Mouse (Mus musculus) ES-CJ7 (cell line): ENCODE results near the gene Palm.

ENCODE experiments used
- DNase-seq: peaks from one replicate; pipeline ENCODE4 v3.0.0; 2011; ENCODE audit warnings: low read depth, low spot score

The Palm gene

GRCm38 (mm10) chr10:79854801-79855541 lies 61.6 kb downstream of the Palm start:
- peak; percentile 82 for DNase-seq

GRCm38 (mm10) chr10:79855558-79856184 lies 62.3 kb downstream of the Palm start:
- peak; percentile 62 for DNase-seq

GRCm38 (mm10) chr10:79856280-79856679 lies 62.9 kb downstream of the Palm start:
- no peak for DNase-seq

GRCm38 (mm10) chr10:79856704-79857451 lies 63.5 kb downstream of the Palm start:
- DNase-seq, result no peak

- no peak for DNase-seq
These were observed 64.1 kb downstream of the Palm start for GRCm38 (mm10) chr10:79857452-79857811.

- DNase-seq, result no peak
These were observed 64.5 kb downstream of the Palm start for GRCm38 (mm10) chr10:79857894-79858293.

- no peak for DNase-seq
These were observed 65.2 kb downstream of the Palm start for GRCm38 (mm10) chr10:79858416-79859074.

- no peak for DNase-seq
These were observed 65.7 kb downstream of the Palm start for GRCm38 (mm10) chr10:79859116-79859515.

GRCm38 (mm10) chr10:79860079-79860911 lies 66.9 kb downstream of the Palm start:
- no peak for DNase-seq

- peak; percentile 65 for DNase-seq
These were observed 68.1 kb downstream of the Palm start for GRCm38 (mm10) chr10:79861230-79862048.

GRCm38 (mm10) chr10:79862049-79862788 lies 68.8 kb downstream of the Palm start:
- no peak for DNase-seq

GRCm38 (mm10) chr10:79862925-79863324 lies 69.6 kb downstream of the Palm start:
- DNase-seq, result no peak

GRCm38 (mm10) chr10:79864351-79865188 lies 71.2 kb downstream of the Palm start:
- DNase-seq, result no peak

- DNase-seq, result no peak
These were observed 71.8 kb downstream of the Palm start for GRCm38 (mm10) chr10:79865189-79865601.

GRCm38 (mm10) chr10:79865801-79866295 lies 72.5 kb downstream of the Palm start:
- no peak for DNase-seq

- no peak for DNase-seq
These were observed 73.2 kb downstream of the Palm start for GRCm38 (mm10) chr10:79866601-79867000.
